Mouse (Mus musculus) stomach, embryonic 14.5 days (tissue): ENCODE results near the gene Rpl35. TPM values are rescaled to one million over a fixed set of nuclear protein-coding genes. Genes with fewer than 3 reads are reported as not detected.

Experiments used
- ATAC-seq: fragments of 200-750 bp; cut with Nextera tagmentation; 2 replicates; pipeline ENCODE4 v1.8.0; 2017; ENCODE audit warnings: low read depth, moderate TSS enrichment; ENCODE audit not compliant: insufficient number of reproducible peaks, insufficient read depth, low FRiP score
- H3K27ac ChIP-seq: fragments of 300-500 bp; sonication (generic); 2 replicates; pipeline ENCODE4 v1.5.1; 2014; ENCODE audit warnings: mild to moderate bottlenecking, low read length, moderate library complexity, mixed read lengths
- H3K27me3 ChIP-seq: fragments of 300-500 bp; sonication (generic); 2 replicates; pipeline ENCODE4 v1.6.1; 2014; ENCODE audit warnings: low read length, control low read depth, mixed read lengths; ENCODE audit not compliant: control insufficient read depth, insufficient read depth
- H3K36me3 ChIP-seq: fragments of 300-500 bp; sonication (generic); 2 replicates; pipeline ENCODE4 v1.6.1; 2014; ENCODE audit warnings: mild to moderate bottlenecking, control low read depth, low read length, moderate library complexity, mixed read lengths; ENCODE audit not compliant: control insufficient read depth, insufficient read depth
- H3K4me1 ChIP-seq: fragments of 300-500 bp; sonication (generic); 2 replicates; pipeline ENCODE4 v1.6.1; 2014; ENCODE audit warnings: low read length, control low read depth, mixed read lengths; ENCODE audit not compliant: control insufficient read depth, insufficient read depth
- H3K4me2 ChIP-seq: fragments of 300-500 bp; sonication (generic); replicated peaks from 2 replicates; pipeline ENCODE4 v1.6.1; 2014; ENCODE audit warnings: low read depth, low read length, control low read depth
- H3K4me3 ChIP-seq: fragments of 300-500 bp; sonication (generic); 2 replicates; pipeline ENCODE4 v1.5.1; 2014; ENCODE audit warnings: low read depth, low read length, control low read depth
- H3K9ac ChIP-seq: fragments of 300-500 bp; sonication (generic); replicated peaks from 2 replicates; pipeline ENCODE4 v1.6.1; 2014; ENCODE audit warnings: low read depth, mild to moderate bottlenecking, control low read depth, low read length, moderate library complexity, mixed read lengths
- H3K9me3 ChIP-seq: fragments of 300-500 bp; sonication (generic); 2 replicates; pipeline ENCODE4 v1.6.1; 2016; ENCODE audit warnings: low read depth, low read length, control low read depth; ENCODE audit not compliant: control insufficient read depth
- WGBS: fragments of 180-500 bp; shearing (Covaris S2); extraction: QIAGEN DNeasy Blood & Tissue Kit; methylation state at CpG from one replicate; pipeline ENCODE4 v1.1.7; 2014; 5-methylcytosine and 5-hydroxymethylcytosine counted together
- polyA plus RNA-seq: library from polyadenylated mRNA; unstranded; fragments of >200 nt; fragmentation: Nextera tagmentation; extraction: Ambion mirVana; gene quantifications from 2 replicates; pipeline ENCODE4 v1.2.1, GENCODE M21; 2014

The Rpl35 gene
- polyA plus RNA-seq, 1 experiment from 2014 or later, result 1,116 TPM

GRCm38 (mm10) chr2:38988929-38989328 lies 16.5 kb downstream of the Rpl35 start:
- H3K27me3 ChIP-seq, result no peaks in the 10 kb centered on the region
- ATAC-seq, result no peak
- no peak overlapping the region for H3K27ac ChIP-seq
- WGBS, result 92% methylated on average over 2 of the region's 2 CpGs
- H3K4me3 ChIP-seq, result no peak overlapping the region
- no peaks in the 10 kb centered on the region for H3K9me3 ChIP-seq
- no peak overlapping the region for H3K4me2 ChIP-seq
- peaks cover 5% of the 10 kb centered on the region; the same call in 1 of the 2 replicates for H3K4me1 ChIP-seq
- H3K9ac ChIP-seq, result no peak overlapping the region
- H3K36me3 ChIP-seq, result no peaks in the 10 kb centered on the region

GRCm38 (mm10) chr2:38987803-38988510 lies 17.5 kb downstream of the Rpl35 start:
- no peaks in the 10 kb centered on the region for H3K36me3 ChIP-seq
- no peak overlapping the region for H3K4me3 ChIP-seq
- peaks cover 5% of the 10 kb centered on the region; the same call in 1 of the 2 replicates for H3K4me1 ChIP-seq
- ATAC-seq, result no peak
- no peaks in the 10 kb centered on the region for H3K9me3 ChIP-seq
- WGBS, result 74% methylated on average over 6 of the region's 6 CpGs
- H3K4me2 ChIP-seq, result no peak overlapping the region
- H3K9ac ChIP-seq, result no peak overlapping the region
- no peaks in the 10 kb centered on the region for H3K27me3 ChIP-seq
- peak overlapping the region; percentile 36; the same call in 1 of the 2 replicates for H3K27ac ChIP-seq

- H3K27ac ChIP-seq, result no peak overlapping the region
- whole genome bisulfite sequencing, result 48% methylated on average over 1 of the region's 1 CpGs
- no peak for ATAC-seq
These were observed 18.1 kb downstream of the Rpl35 start for GRCm38 (mm10) chr2:38987371-38987770.

GRCm38 (mm10) chr2:38986580-38986979 lies 18.8 kb downstream of the Rpl35 start:
- Histone ChIP-seq H3K4me2 (no peak overlapping the region), H3K4me3 (no peak overlapping the region), H3K9me3 (no peaks in the 10 kb centered on the region; the same call in 1 of the 2 replicates), H3K4me1 (no peaks in the 10 kb centered on the region), H3K9ac (no peak overlapping the region), H3K27me3 (no peaks in the 10 kb centered on the region), H3K36me3 (no peaks in the 10 kb centered on the region), H3K27ac (no peak overlapping the region)
- ATAC-seq, result no peak
- WGBS, result 79% methylated on average over 3 of the region's 3 CpGs

More at GRCm38 (mm10) chr2:38987371-38987770, 18.1 kb downstream of the Rpl35 start:
- Histone ChIP-seq H3K27me3 (no peaks in the 10 kb centered on the region), H3K4me3 (no peak overlapping the region), H3K4me1 (peaks cover 3% of the 10 kb centered on the region; the same call in 1 of the 2 replicates), H3K36me3 (no peaks in the 10 kb centered on the region), H3K9me3 (no peaks in the 10 kb centered on the region), H3K4me2 (no peak overlapping the region), H3K9ac (no peak overlapping the region)

GRCm38 (mm10) chr2:38983456-38983855 lies 22.0 kb downstream of the Rpl35 start:
- H3K36me3 ChIP-seq, result no peaks in the 10 kb centered on the region
- H3K9me3 ChIP-seq, result no peaks in the 10 kb centered on the region; the same call in 1 of the 2 replicates
- no peak overlapping the region for H3K4me3 ChIP-seq
- no peak overlapping the region for H3K9ac ChIP-seq
- H3K27ac ChIP-seq, result no peak overlapping the region
- H3K27me3 ChIP-seq, result no peaks in the 10 kb centered on the region
- WGBS, result 94% methylated on average over 2 of the region's 2 CpGs
- H3K4me2 ChIP-seq, result no peak overlapping the region
- no peak for ATAC-seq
- no peaks in the 10 kb centered on the region for H3K4me1 ChIP-seq

- H3K9me3 ChIP-seq, result no peaks in the 10 kb centered on the region; the same call in 1 of the 2 replicates
- H3K9ac ChIP-seq, result no peak overlapping the region
- WGBS, result 78% methylated on average over 4 of the region's 4 CpGs
- no peaks in the 10 kb centered on the region for H3K4me1 ChIP-seq
- H3K4me2 ChIP-seq, result no peak overlapping the region
- no peak overlapping the region for H3K4me3 ChIP-seq
- no peaks in the 10 kb centered on the region for H3K36me3 ChIP-seq
- no peak overlapping the region for H3K27ac ChIP-seq
- H3K27me3 ChIP-seq, result no peaks in the 10 kb centered on the region
- ATAC-seq, result no peak
These were observed 27.6 kb downstream of the Rpl35 start for GRCm38 (mm10) chr2:38977837-38978236.

- no peak overlapping the region for H3K4me3 ChIP-seq
- no peak overlapping the region for H3K4me2 ChIP-seq
- H3K36me3 ChIP-seq, result no peaks in the 10 kb centered on the region
- H3K9ac ChIP-seq, result no peak overlapping the region
- H3K9me3 ChIP-seq, result no peaks in the 10 kb centered on the region
- H3K4me1 ChIP-seq, result no peaks in the 10 kb centered on the region
- ATAC-seq, result no peak
- 74% methylated on average over 21 of the region's 21 CpGs for WGBS
- no peaks in the 10 kb centered on the region for H3K27me3 ChIP-seq
- no peak overlapping the region for H3K27ac ChIP-seq
These were observed 29.3 kb downstream of the Rpl35 start for GRCm38 (mm10) chr2:38975941-38976805.

GRCm38 (mm10) chr2:38975181-38975580 lies 30.2 kb downstream of the Rpl35 start:
- Histone ChIP-seq H3K4me2 (no peak overlapping the region), H3K27me3 (no peaks in the 10 kb centered on the region), H3K4me3 (no peak overlapping the region), H3K4me1 (no peaks in the 10 kb centered on the region), H3K9me3 (no peaks in the 10 kb centered on the region), H3K36me3 (no peaks in the 10 kb centered on the region), H3K9ac (no peak overlapping the region), H3K27ac (no peak overlapping the region)
- WGBS, result 69% methylated on average over 3 of the region's 3 CpGs
- no peak for ATAC-seq
